Mouse (Mus musculus): Measurements from ENCODE around the gene Shank1.

DNA sequence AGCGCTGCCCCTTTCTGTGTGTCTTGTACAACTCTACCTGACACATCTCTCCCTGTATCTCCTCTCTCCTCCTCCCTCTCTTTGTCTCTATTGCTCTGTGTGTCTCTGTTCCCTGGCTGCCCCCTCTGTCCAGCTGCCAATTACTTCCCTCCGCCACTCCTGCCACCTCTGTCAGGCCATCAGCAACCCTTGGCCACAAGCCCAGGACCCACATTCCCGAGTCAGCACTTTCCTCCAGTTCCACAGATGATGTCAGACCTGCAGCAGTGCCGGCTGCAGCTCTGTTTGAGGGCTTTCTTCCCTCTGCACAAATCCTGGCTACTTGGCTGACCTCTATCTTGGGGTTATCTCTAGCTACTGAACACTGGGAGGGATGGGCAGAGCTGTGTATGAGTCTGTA lies 68.2 kb downstream of the Shank1 start:
- TF ChIP-seq CTCF (IDR thresholded peaks at IDR 0.05; ENCODE audit: low read depth, low read length) (no peak), POLR2A (IDR thresholded peaks at IDR 0.05; ENCODE audit: borderline replicate concordance, low read depth, low read length) (no peak)

Data from bone marrow macrophage, adult 2 months (primary cell).